Mouse (Mus musculus): ENCODE data around the gene Nefh. TPM values are rescaled to one million over a fixed set of nuclear protein-coding genes. Genes with fewer than 3 reads are reported as not detected.

Nefh gene
- total RNA-seq (2023) = under 1 TPM; 0.11 to 0.18 TPM

GRCm38 (mm10) chr11:4947813-4948174 lies at the start of gene Nefh:
Gene Nefh, minus strand, starts transcription at chr11:4948064.

DNA sequence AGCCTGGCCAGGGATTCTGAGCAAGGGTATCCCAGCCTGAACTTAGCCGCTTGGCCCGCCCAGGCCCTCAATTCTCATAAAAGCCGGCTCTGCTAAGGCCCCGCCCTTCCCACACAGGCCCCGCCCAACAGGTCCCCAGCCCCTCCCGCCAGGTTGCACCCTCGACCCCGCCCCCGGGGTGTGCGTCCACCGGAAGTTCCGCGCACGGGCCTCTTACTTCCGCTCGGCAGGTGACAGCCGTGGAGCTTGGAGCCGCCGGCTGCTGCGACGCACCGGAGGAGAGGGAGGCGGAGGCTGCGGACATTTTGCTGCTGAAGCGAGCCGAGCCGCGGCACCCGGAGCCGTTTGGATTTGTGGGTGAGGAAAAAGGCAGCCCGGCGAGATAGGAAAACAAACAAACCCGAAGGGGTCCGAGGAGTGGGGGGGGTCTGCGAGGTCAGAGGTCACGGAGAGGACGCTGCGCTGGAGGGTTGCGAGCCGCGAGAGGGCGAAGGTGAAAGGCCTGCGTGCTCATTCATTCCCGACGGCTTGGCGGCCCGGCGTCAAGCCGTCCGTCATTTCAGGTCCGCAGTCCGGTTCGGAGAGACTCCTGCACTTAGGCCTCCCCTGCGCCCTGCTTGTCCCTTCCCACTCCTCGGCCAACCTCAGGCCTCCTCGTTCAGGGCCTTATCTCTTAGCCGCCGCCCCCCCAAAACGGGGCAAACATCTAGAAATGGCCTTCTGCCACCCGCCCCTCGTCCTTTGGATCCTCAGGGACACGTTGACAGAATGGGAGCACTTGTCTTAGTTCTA lies 39.0 kb upstream of the Nefh start, which contains the start of gene Ap1b1:
Ap1b1 (plus strand) TSS at position 130 of the 792 bp plus-strand sequence.

DNA sequence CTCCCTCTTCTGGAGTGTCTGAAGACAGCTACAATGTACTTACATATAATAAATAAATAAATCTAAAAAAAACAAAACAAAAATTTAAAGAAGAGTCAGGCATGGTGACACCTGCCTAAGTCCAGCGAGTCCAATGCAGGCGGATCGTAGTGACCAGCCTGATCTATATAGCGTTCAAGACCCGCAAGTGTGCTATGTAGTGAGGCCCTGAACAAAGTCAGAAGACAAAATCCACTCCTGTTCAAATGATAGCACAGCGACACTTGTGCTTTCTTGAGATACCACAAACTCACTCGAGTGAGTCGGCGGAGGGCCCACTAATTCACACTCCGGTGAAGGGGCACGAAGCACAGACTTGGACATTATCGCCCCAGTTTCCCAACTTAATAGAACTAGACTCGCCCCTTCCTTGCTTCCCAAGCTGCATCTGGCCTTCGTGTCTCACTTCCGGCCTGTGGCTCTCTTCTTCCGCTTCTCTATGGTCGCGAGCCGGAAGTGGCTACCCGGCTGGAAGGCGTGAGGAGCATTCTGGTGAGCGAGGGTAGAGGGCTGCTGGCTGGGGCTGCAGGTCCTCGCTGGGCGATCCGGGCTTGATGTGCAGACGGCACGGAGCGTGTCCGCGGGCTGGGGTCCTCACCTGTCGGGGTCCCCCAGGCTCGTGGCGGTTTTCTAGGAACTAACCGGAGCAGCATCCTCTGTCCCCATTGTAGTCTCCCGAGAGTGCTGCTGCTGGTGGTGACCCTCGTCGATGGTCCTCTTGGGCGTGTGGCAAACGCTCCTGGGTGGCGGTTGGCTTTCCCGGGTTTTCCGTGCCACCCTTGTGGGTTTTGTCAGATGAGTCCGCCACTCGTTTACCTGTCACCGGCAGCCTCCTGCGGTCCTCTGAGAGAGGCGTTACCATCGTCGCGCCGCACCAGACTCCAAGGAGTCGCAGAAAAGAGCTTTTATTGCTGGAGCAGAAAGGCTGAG lies 52.7 kb downstream of the Nefh start, which contains the start of gene Thoc5:
Thoc5 (plus strand) TSS at position 473 of the 969 bp plus-strand sequence.

Other genes with a start within 250 kb of the Nefh start
- gene Uqcr10, start 243.7 kb downstream of the Nefh start, total RNA-seq (2023) = 100 to 1,000 TPM; 124 to 131 TPM
- gene Zmat5, start 243.4 kb downstream of the Nefh start, total RNA-seq (2023) = 10 to 100 TPM; 20.6 to 21.2 TPM
- gene Cabp7, start 201.3 kb downstream of the Nefh start, total RNA-seq (2023) = under 1 TPM in 1 of 2 experiments, not detected in 1; 0.18 TPM
- gene Nf2, start 98.5 kb downstream of the Nefh start, total RNA-seq (2023) = 10 to 100 TPM; 21.8 to 24.1 TPM
- gene Nipsnap1, start 74.1 kb downstream of the Nefh start, total RNA-seq (2023) = 1 to 10 TPM; 2.6 to 3.0 TPM
- 10 to 100 TPM; 18.3 to 19.0 TPM for gene Thoc5, start 52.7 kb downstream of the Nefh start, total RNA-seq (2023)
- 10 to 100 TPM; 41.4 to 44.2 TPM for gene Ap1b1, start 38.8 kb upstream of the Nefh start, total RNA-seq (2023)
- under 1 TPM in 1 of 2 experiments, not detected in 1; 0.51 TPM for gene Rasl10a, start 110.1 kb upstream of the Nefh start, total RNA-seq (2023)
- gene Gas2l1, start 117.3 kb upstream of the Nefh start, total RNA-seq (2023) = 1 to 10 TPM; 3.4 to 6.3 TPM
- 1 to 10 TPM; 7.7 to 8.6 TPM for gene Rhbdd3, start 150.9 kb upstream of the Nefh start, total RNA-seq (2023)
- gene Ewsr1, start 151.2 kb upstream of the Nefh start, total RNA-seq (2023) = 100 to 1,000 TPM; 283 to 330 TPM
- gene Emid1, start 204.2 kb upstream of the Nefh start, total RNA-seq (2023) = 1 to 10 TPM; 1.3 to 3.4 TPM

All from neutrophil, adult 59 days (primary cell).